In the genomic region with DNA sequence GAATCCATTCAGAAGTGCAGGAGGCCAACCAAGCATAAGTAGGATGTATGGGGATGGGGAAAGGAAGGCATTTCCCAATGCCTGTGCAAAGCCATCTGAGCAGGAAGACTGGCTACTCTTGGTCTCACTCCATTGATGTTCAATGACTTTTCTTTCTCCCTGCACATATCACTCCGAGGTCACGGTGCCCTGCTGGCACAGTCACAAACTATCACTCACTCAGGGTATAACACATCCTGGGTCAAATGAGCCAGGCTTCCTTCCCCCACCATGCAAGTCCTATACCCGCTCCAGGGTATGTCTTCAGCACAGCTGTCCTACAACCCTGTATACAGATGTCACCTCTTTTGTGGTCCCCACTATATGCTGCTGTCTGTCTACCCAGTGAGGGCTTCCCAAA, we compare ENCODE assay signal across 26 mouse cellular contexts. TPM values are rescaled to one million over a fixed set of nuclear protein-coding genes. Genes with fewer than 3 reads are reported as not detected.
DNase-seq lines count a peak whose midpoint lies in the region; ATAC-seq and TF ChIP-seq lines count a peak whose summit lies in the region.
"Had no signal": no experiment of that assay in that cellular context is flagged by ENCODE, and none has a peak within 500 bp of the region (broad histone marks: within the 10 kb centered on the region; RNA-seq: fewer than 3 reads in every experiment).

No protein-coding gene starts in this region.

- H3K9ac ChIP-seq in forebrain, postnatal 0 days, result no peak overlapping the region; the same call in 1 of the 2 replicates
- H3K9ac ChIP-seq in forebrain, embryonic 12.5 days, result no peak overlapping the region
- H3K9ac ChIP-seq in midbrain, embryonic 15.5 days, result no peak overlapping the region
- H3K9ac ChIP-seq in midbrain, embryonic 11.5 days (ENCODE audit: low read length), result no peak overlapping the region
- H3K9ac ChIP-seq in hindbrain, postnatal 0 days (replicated peaks; ENCODE audit: low read length), result peak overlapping the region; percentile 33; the same call in 1 of the 2 replicates
- H3K9ac ChIP-seq: embryonic facial prominence, embryonic 15.5 days; heart, embryonic 15.5 days; limb, embryonic 15.5 days; neural tube, embryonic 12.5 days had no signal

- no peak overlapping the region for H3K4me2 ChIP-seq in forebrain, postnatal 0 days (ENCODE audit: low read depth)
- H3K4me2 ChIP-seq in forebrain, embryonic 12.5 days, result no peak overlapping the region
- H3K4me2 ChIP-seq in midbrain, embryonic 15.5 days, result peak overlapping the region; percentile 15; the same call in 1 of the 2 replicates
- no peak overlapping the region for H3K4me2 ChIP-seq in midbrain, embryonic 11.5 days
- H3K4me2 ChIP-seq in hindbrain, postnatal 0 days (ENCODE audit: low read depth, low read length), result no peak overlapping the region
- H3K4me2 ChIP-seq: embryonic facial prominence, embryonic 15.5 days; heart, embryonic 15.5 days; limb, embryonic 15.5 days; neural tube, embryonic 12.5 days had no signal

- no peaks in the 10 kb centered on the region for H3K9me3 ChIP-seq in forebrain, postnatal 0 days (ENCODE audit: low read length)
- H3K9me3 ChIP-seq in forebrain, embryonic 12.5 days, result no peaks in the 10 kb centered on the region
- no peaks in the 10 kb centered on the region for H3K9me3 ChIP-seq in midbrain, embryonic 15.5 days
- H3K9me3 ChIP-seq in midbrain, embryonic 11.5 days (ENCODE audit: control insufficient read depth, low read length), result no peaks in the 10 kb centered on the region
- H3K9me3 ChIP-seq in hindbrain, postnatal 0 days (ENCODE audit: low read length), result no peaks in the 10 kb centered on the region
- H3K9me3 ChIP-seq: embryonic facial prominence, embryonic 15.5 days; heart, embryonic 15.5 days; limb, embryonic 15.5 days; neural tube, embryonic 12.5 days had no signal

- no peak for DNase-seq in forebrain, postnatal 0 days
- DNase-seq in midbrain, embryonic 11.5 days (ENCODE audit: low spot score, missing footprints), result no peak
- peak; percentile 46 for DNase-seq in adrenal gland, postnatal 10 days
- no peak for DNase-seq in hindbrain, postnatal 0 days (ENCODE audit: low spot score)
- no peak for DNase-seq in liver
- no peak for DNase-seq in cerebellum, adult 9-11 months
- DNase-seq: cerebellum, adult 11 months; gastrocnemius, postnatal 14 days; heart, adult 2 months; heart, postnatal 4 days; kidney, adult 18-20 months had no signal

- H3K4me3 ChIP-seq in forebrain, postnatal 0 days (ENCODE audit: low read depth, low read length), result no peak overlapping the region
- H3K4me3 ChIP-seq in forebrain, embryonic 12.5 days (replicated peaks), result no peak overlapping the region
- no peak overlapping the region for H3K4me3 ChIP-seq in midbrain, embryonic 15.5 days
- H3K4me3 ChIP-seq in midbrain, embryonic 11.5 days (ENCODE audit: low read depth, low read length), result no peak overlapping the region
- no peak overlapping the region for H3K4me3 ChIP-seq in hindbrain, postnatal 0 days (ENCODE audit: low read length)
- H3K4me3 ChIP-seq: embryonic facial prominence, embryonic 15.5 days; heart, adult 2 months; heart, embryonic 15.5 days; limb, embryonic 15.5 days; neural tube, embryonic 12.5 days had no signal

- ATAC-seq in forebrain, postnatal 0 days, result no peak
- no peak for ATAC-seq in forebrain, embryonic 12.5 days (ENCODE audit: low FRiP score)
- ATAC-seq in midbrain, embryonic 15.5 days (replicated peaks), result no peak
- no peak for ATAC-seq in midbrain, embryonic 11.5 days (ENCODE audit: low FRiP score)
- no peak for ATAC-seq in hindbrain, postnatal 0 days
- ATAC-seq: lung, postnatal 0 days had no signal

- H3K27me3 ChIP-seq in forebrain, postnatal 0 days (ENCODE audit: insufficient read depth, low read length), result no peaks in the 10 kb centered on the region
- H3K27me3 ChIP-seq in forebrain, embryonic 12.5 days, result no peaks in the 10 kb centered on the region
- H3K27me3 ChIP-seq in midbrain, embryonic 15.5 days (replicated peaks), result no peaks in the 10 kb centered on the region
- no peaks in the 10 kb centered on the region for H3K27me3 ChIP-seq in midbrain, embryonic 11.5 days (ENCODE audit: control insufficient read depth, insufficient read depth, low read length)
- H3K27me3 ChIP-seq in hindbrain, postnatal 0 days (ENCODE audit: insufficient read depth, low read length), result no peaks in the 10 kb centered on the region
- H3K27me3 ChIP-seq: CH12.LX; embryonic facial prominence, embryonic 15.5 days; heart, embryonic 15.5 days; limb, embryonic 15.5 days; neural tube, embryonic 12.5 days had no signal

- H3K4me1 ChIP-seq in forebrain, postnatal 0 days (ENCODE audit: insufficient read depth), result peaks cover 9% of the 10 kb centered on the region
- peaks cover 29% of the 10 kb centered on the region for H3K4me1 ChIP-seq in forebrain, embryonic 12.5 days
- peaks cover 38% of the 10 kb centered on the region for H3K4me1 ChIP-seq in midbrain, embryonic 15.5 days
- peaks cover 6% of the 10 kb centered on the region for H3K4me1 ChIP-seq in midbrain, embryonic 11.5 days (ENCODE audit: control insufficient read depth, insufficient read depth, low read length)
- peaks cover 32% of the 10 kb centered on the region; the same call in 1 of the 2 replicates for H3K4me1 ChIP-seq in hindbrain, postnatal 0 days (ENCODE audit: insufficient read depth, low read length)
- H3K4me1 ChIP-seq: heart, embryonic 15.5 days; limb, embryonic 15.5 days had no signal

- peak overlapping the region; percentile 57 for H3K27ac ChIP-seq in forebrain, postnatal 0 days (ENCODE audit: low read depth, low read length)
- H3K27ac ChIP-seq in forebrain, embryonic 12.5 days, result no peak overlapping the region
- peak overlapping the region; percentile 48; the same call in 1 of the 2 replicates for H3K27ac ChIP-seq in midbrain, embryonic 15.5 days
- H3K27ac ChIP-seq in midbrain, embryonic 11.5 days (ENCODE audit: low read depth, low read length), result no peak overlapping the region
- H3K27ac ChIP-seq in hindbrain, postnatal 0 days, result peak overlapping the region; percentile 58; the same call in 1 of the 2 replicates
- H3K27ac ChIP-seq: embryonic facial prominence, embryonic 15.5 days; heart, adult 2 months; heart, embryonic 15.5 days; kidney, postnatal 0 days; limb, embryonic 15.5 days; neural tube, embryonic 12.5 days; stomach, postnatal 0 days had no signal

- H3K36me3 ChIP-seq in forebrain, postnatal 0 days (ENCODE audit: insufficient read depth), result peaks cover 37% of the 10 kb centered on the region
- peaks cover 28% of the 10 kb centered on the region for H3K36me3 ChIP-seq in forebrain, embryonic 12.5 days (replicated peaks)
- peaks cover 16% of the 10 kb centered on the region for H3K36me3 ChIP-seq in midbrain, embryonic 15.5 days (replicated peaks)
- peaks cover 3% of the 10 kb centered on the region for H3K36me3 ChIP-seq in midbrain, embryonic 11.5 days (ENCODE audit: control insufficient read depth, insufficient read depth, low read length)
- peaks cover 20% of the 10 kb centered on the region for H3K36me3 ChIP-seq in hindbrain, postnatal 0 days (ENCODE audit: insufficient read depth, low read length)

- no peak for TF ChIP-seq CTCF in forebrain, postnatal 0 days (IDR thresholded peaks at IDR 0.05; ENCODE audit: low read depth)
- TF ChIP-seq CTCF in hindbrain, postnatal 0 days (IDR thresholded peaks at IDR 0.05; ENCODE audit: low read depth), result no peak

- WGBS in forebrain, postnatal 0 days, result 88% methylated on average over 3 of the region's 3 CpGs
- WGBS in forebrain, embryonic 12.5 days, result 87% methylated on average over 3 of the region's 3 CpGs
- 91% methylated on average over 3 of the region's 3 CpGs for WGBS in midbrain, embryonic 15.5 days
- WGBS in midbrain, embryonic 11.5 days, result 91% methylated on average over 3 of the region's 3 CpGs
- WGBS in hindbrain, postnatal 0 days, result 83% methylated on average over 3 of the region's 3 CpGs

RNA-seq across cellular contexts. Expression of gene 5031439G07Rik, which starts 30.0 kb away (rescaled TPM):
- total RNA-seq in forebrain, postnatal 0 days (2014; rRNA removed), result 99.6 and 112 TPM in 2 replicates
- polyA plus RNA-seq in forebrain, postnatal 0 days (2015; fragmentation: Nextera tagmentation; extraction: Ambion mirVana), result 27.4 and 28.9 TPM in 2 replicates
- polyA plus RNA-seq in forebrain, embryonic 12.5 days (2016; fragmentation: Nextera tagmentation; extraction: Ambion mirVana), result 14.2 and 14.5 TPM in 2 replicates
- 28.4 and 33.9 TPM in 2 replicates for polyA plus RNA-seq in midbrain, embryonic 15.5 days (2015; fragmentation: Nextera tagmentation; extraction: Ambion mirVana)
- 11.7 and 17.2 TPM in 2 replicates for polyA plus RNA-seq in midbrain, embryonic 11.5 days (2014; fragmentation: Nextera tagmentation; extraction: Ambion mirVana)
- total RNA-seq in adrenal gland, postnatal 10 days (2021), result 10 to 100 TPM; 38.6 to 47.8 TPM
- 123 and 127 TPM in 2 replicates for total RNA-seq in hindbrain, postnatal 0 days (2014; rRNA removed)
- polyA plus RNA-seq in hindbrain, postnatal 0 days (2015; fragmentation: Nextera tagmentation; extraction: Ambion mirVana), result 23.0 and 23.6 TPM in 2 replicates

RNA-seq across cellular contexts. Expression of gene Nup50, which starts 35.1 kb away (rescaled TPM):
- total RNA-seq in forebrain, postnatal 0 days (2014; rRNA removed), result 19.5 and 24.8 TPM in 2 replicates
- polyA plus RNA-seq in forebrain, postnatal 0 days (2015; fragmentation: Nextera tagmentation; extraction: Ambion mirVana), result 23.5 and 24.5 TPM in 2 replicates
- 64.0 and 72.5 TPM in 2 replicates for polyA plus RNA-seq in forebrain, embryonic 12.5 days (2016; fragmentation: Nextera tagmentation; extraction: Ambion mirVana)
- 25.4 and 26.2 TPM in 2 replicates for polyA plus RNA-seq in midbrain, embryonic 15.5 days (2015; fragmentation: Nextera tagmentation; extraction: Ambion mirVana)
- polyA plus RNA-seq in midbrain, embryonic 11.5 days (2014; fragmentation: Nextera tagmentation; extraction: Ambion mirVana), result 66.8 and 71.7 TPM in 2 replicates
- 10 to 100 TPM; 27.4 to 32.4 TPM for total RNA-seq in adrenal gland, postnatal 10 days (2021)
- total RNA-seq in hindbrain, postnatal 0 days (2014; rRNA removed), result 13.3 and 18.4 TPM in 2 replicates
- 23.6 and 24.7 TPM in 2 replicates for polyA plus RNA-seq in hindbrain, postnatal 0 days (2015; fragmentation: Nextera tagmentation; extraction: Ambion mirVana)

RNA-seq across cellular contexts. Expression of gene Gm29666, which starts 38.5 kb away (rescaled TPM):
- 0.54 and 0.86 TPM in 2 replicates for total RNA-seq in forebrain, postnatal 0 days (2014; rRNA removed)
- polyA plus RNA-seq in forebrain, postnatal 0 days (2015; fragmentation: Nextera tagmentation; extraction: Ambion mirVana), result 0.26 and 0.47 TPM in 2 replicates
- polyA plus RNA-seq in forebrain, embryonic 12.5 days (2016; fragmentation: Nextera tagmentation; extraction: Ambion mirVana), result 0.85 and 1.2 TPM in 2 replicates
- 0.83 and 0.96 TPM in 2 replicates for polyA plus RNA-seq in midbrain, embryonic 15.5 days (2015; fragmentation: Nextera tagmentation; extraction: Ambion mirVana)
- 0.61 and 0.66 TPM in 2 replicates for polyA plus RNA-seq in midbrain, embryonic 11.5 days (2014; fragmentation: Nextera tagmentation; extraction: Ambion mirVana)
- total RNA-seq in adrenal gland, postnatal 10 days (2021), result under 1 TPM; 0.15 to 0.45 TPM
- 0.47 and 0.50 TPM in 2 replicates for total RNA-seq in hindbrain, postnatal 0 days (2014; rRNA removed)
- polyA plus RNA-seq in hindbrain, postnatal 0 days (2015; fragmentation: Nextera tagmentation; extraction: Ambion mirVana), result 0.54 and 0.65 TPM in 2 replicates

RNA-seq across cellular contexts. Expression of gene Upk3a, which starts 58.6 kb away (rescaled TPM):
- total RNA-seq in forebrain, postnatal 0 days (2014; rRNA removed), result 1.1 and 2.2 TPM in 2 replicates
- polyA plus RNA-seq in forebrain, postnatal 0 days (2015; fragmentation: Nextera tagmentation; extraction: Ambion mirVana), result 1.3 and 1.4 TPM in 2 replicates
- 0.24 TPM in 1 of 2 replicates, not detected in the other for polyA plus RNA-seq in forebrain, embryonic 12.5 days (2016; fragmentation: Nextera tagmentation; extraction: Ambion mirVana)
- 0.83 and 1.2 TPM in 2 replicates for polyA plus RNA-seq in midbrain, embryonic 15.5 days (2015; fragmentation: Nextera tagmentation; extraction: Ambion mirVana)
- 0.15 TPM in 1 of 2 replicates, not detected in the other for polyA plus RNA-seq in midbrain, embryonic 11.5 days (2014; fragmentation: Nextera tagmentation; extraction: Ambion mirVana)
- total RNA-seq in adrenal gland, postnatal 10 days (2021), result not detected
- total RNA-seq in hindbrain, postnatal 0 days (2014; rRNA removed), result 1.0 and 6.5 TPM in 2 replicates
- 2.2 and 2.6 TPM in 2 replicates for polyA plus RNA-seq in hindbrain, postnatal 0 days (2015; fragmentation: Nextera tagmentation; extraction: Ambion mirVana)
- total RNA-seq: CH12.LX; gastrocnemius, postnatal 14 days; heart, adult 2 months; heart, postnatal 4 days; layer of hippocampus, postnatal 36 days; left cerebral cortex, postnatal 25 days; MEL; monocyte, adult 5-6 weeks had no signal
- polyA plus RNA-seq: liver, embryonic 16.5 days had no signal

Comparison
In these comparisons a context has a peak if more than half of its experiments do, and no peak if none do; other contexts are left out.
1. H3K27ac ChIP-seq: peak in forebrain, postnatal 0 days (single experiment), midbrain, embryonic 15.5 days (single experiment) and hindbrain, postnatal 0 days (single experiment); none in forebrain, embryonic 12.5 days (single experiment) and midbrain, embryonic 11.5 days (single experiment).